Mouse (Mus musculus) lung, embryonic 15.5 days (tissue): ENCODE measurements around the gene Pigt. TPM values are rescaled to one million over a fixed set of nuclear protein-coding genes. Genes with fewer than 3 reads are reported as not detected.

Source experiments
- ATAC-seq: fragments of 200-750 bp; cut with Nextera tagmentation; 2 replicates; pipeline ENCODE4 v1.8.0; 2017; ENCODE audit warnings: moderate number of reproducible peaks, borderline replicate concordance; ENCODE audit not compliant: low FRiP score, low TSS enrichment; ENCODE audit errors: extremely low read depth
- H3K27ac ChIP-seq: fragments of 300-500 bp; sonication (generic); 2 replicates; pipeline ENCODE4 v1.5.1; 2015; ENCODE audit warnings: moderate library complexity, mild to moderate bottlenecking, inconsistent platforms
- H3K27me3 ChIP-seq: fragments of 300-500 bp; sonication (generic); 2 replicates; pipeline ENCODE4 v1.6.1; 2015; ENCODE audit warnings: inconsistent platforms
- H3K36me3 ChIP-seq: fragments of 300-500 bp; sonication (generic); 2 replicates; pipeline ENCODE4 v1.6.1; 2015; ENCODE audit warnings: inconsistent platforms
- H3K4me1 ChIP-seq: fragments of 300-500 bp; sonication (generic); 2 replicates; pipeline ENCODE4 v1.6.1; 2015; ENCODE audit warnings: inconsistent platforms
- H3K4me2 ChIP-seq: fragments of 300-500 bp; sonication (generic); 2 replicates; pipeline ENCODE4 v1.6.1; 2015; ENCODE audit warnings: inconsistent platforms, mild to moderate bottlenecking, moderate library complexity
- H3K4me3 ChIP-seq: fragments of 300-500 bp; sonication (generic); 2 replicates; pipeline ENCODE4 v1.5.1; 2015; ENCODE audit warnings: mild to moderate bottlenecking, inconsistent platforms
- H3K9ac ChIP-seq: fragments of 300-500 bp; sonication (generic); 2 replicates; pipeline ENCODE4 v1.6.1; 2015; ENCODE audit warnings: inconsistent platforms
- H3K9me3 ChIP-seq: fragments of 300-500 bp; sonication (generic); 2 replicates; pipeline ENCODE4 v1.6.1; 2016; ENCODE audit warnings: inconsistent platforms
- WGBS: fragments of 180-500 bp; shearing (Covaris S2); methylation state at CpG from one replicate; pipeline ENCODE4 v1.1.7; 2015; 5-methylcytosine and 5-hydroxymethylcytosine counted together
- polyA plus RNA-seq: library from polyadenylated mRNA; unstranded; fragments of >200 nt; fragmentation: Nextera tagmentation; extraction: Ambion mirVana; gene quantifications from 2 replicates; pipeline ENCODE4 v1.2.1, GENCODE M21; 2015

The Pigt gene
- polyA plus RNA-seq, 1 experiment from 2014 or later, result 60.8 TPM

DNA sequence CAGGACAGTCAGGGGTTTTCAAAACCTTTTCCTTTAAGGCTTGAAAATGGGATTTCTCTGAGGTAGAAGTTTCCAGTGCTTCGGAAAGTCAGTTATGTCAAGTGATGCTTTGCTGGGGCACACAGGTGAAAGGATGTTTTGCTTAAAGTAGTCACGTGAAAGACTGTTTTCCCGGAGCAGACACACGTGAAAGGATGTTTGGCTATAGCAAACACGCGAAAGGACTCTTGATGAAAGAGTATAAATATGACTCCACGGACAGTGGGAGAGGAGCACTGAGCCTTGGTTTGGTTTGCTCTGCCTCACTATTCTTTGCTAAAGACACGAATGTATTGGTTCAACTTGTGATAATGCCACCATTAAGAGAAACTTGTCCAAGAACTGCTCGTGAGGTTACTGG, 54.2 kb downstream of the Pigt start:
- no peak overlapping the region for H3K27ac ChIP-seq
- no peaks in the 10 kb centered on the region; the same call in 1 of the 2 replicates for H3K27me3 ChIP-seq
- no peak overlapping the region for H3K4me3 ChIP-seq
- no peak overlapping the region for H3K9ac ChIP-seq
- no peak overlapping the region for H3K4me2 ChIP-seq
- WGBS, result 63% methylated on average over 9 of the region's 9 CpGs
- peaks cover 11% of the 10 kb centered on the region for H3K4me1 ChIP-seq
- no peaks in the 10 kb centered on the region for H3K36me3 ChIP-seq
- H3K9me3 ChIP-seq, result no peaks in the 10 kb centered on the region
- ATAC-seq, result no peak

Other genes starting within 250 kb of the Pigt start
- not detected in 2 replicates for gene Svs3b, start 240.9 kb upstream of the Pigt start, polyA plus RNA-seq
- not detected in 2 replicates for gene Svs4, start 219.1 kb upstream of the Pigt start, polyA plus RNA-seq
- not detected in 2 replicates for gene Svs3a, start 208.3 kb upstream of the Pigt start, polyA plus RNA-seq
- not detected in 2 replicates for gene Svs6, start 180.8 kb upstream of the Pigt start, polyA plus RNA-seq
- not detected in 2 replicates for gene Svs5, start 164.8 kb upstream of the Pigt start, polyA plus RNA-seq
- 1.4 and 1.6 TPM in 2 replicates for gene Slpi, start 108.4 kb upstream of the Pigt start, polyA plus RNA-seq
- 9.4 and 10.7 TPM in 2 replicates for gene Rbpjl, start 94.4 kb upstream of the Pigt start, polyA plus RNA-seq
- gene Matn4, start 92.4 kb upstream of the Pigt start, polyA plus RNA-seq, result 41.3 and 42.7 TPM in 2 replicates
- 161 and 178 TPM in 2 replicates for gene Sdc4, start 53.6 kb upstream of the Pigt start, polyA plus RNA-seq
- 65.8 and 69.0 TPM in 2 replicates for gene Sys1, start 40.6 kb upstream of the Pigt start, polyA plus RNA-seq
- 17.1 and 17.6 TPM in 2 replicates for gene Gm20458, start 36.6 kb upstream of the Pigt start, polyA plus RNA-seq
- not detected in 2 replicates for gene Trp53tg5, start 23.8 kb upstream of the Pigt start, polyA plus RNA-seq
- gene Dbndd2, start 11.4 kb upstream of the Pigt start, polyA plus RNA-seq, result 8.8 and 10.1 TPM in 2 replicates
- gene Wfdc2, start 64.9 kb downstream of the Pigt start, polyA plus RNA-seq, result 404 and 415 TPM in 2 replicates
- gene Spint3, start 75.9 kb downstream of the Pigt start, polyA plus RNA-seq, result not detected in 2 replicates
- 0.77 and 0.95 TPM in 2 replicates for gene Wfdc6a, start 87.9 kb downstream of the Pigt start, polyA plus RNA-seq
- not detected in 2 replicates for gene Eppin, start 96.1 kb downstream of the Pigt start, polyA plus RNA-seq
- not detected in 2 replicates for gene Wfdc6b, start 116.0 kb downstream of the Pigt start, polyA plus RNA-seq
- not detected in 2 replicates for gene Wfdc8, start 116.1 kb downstream of the Pigt start, polyA plus RNA-seq
- not detected in 2 replicates for gene Wfdc16, start 141.3 kb downstream of the Pigt start, polyA plus RNA-seq
- gene Wfdc10, start 158.5 kb downstream of the Pigt start, polyA plus RNA-seq, result not detected in 2 replicates
- not detected in 2 replicates for gene Wfdc9, start 159.1 kb downstream of the Pigt start, polyA plus RNA-seq
- gene Wfdc11, start 176.6 kb downstream of the Pigt start, polyA plus RNA-seq, result not detected in 2 replicates
- 0.20 and 0.22 TPM in 2 replicates for gene Wfdc13, start 187.6 kb downstream of the Pigt start, polyA plus RNA-seq
- gene Spint4, start 201.0 kb downstream of the Pigt start, polyA plus RNA-seq, result not detected in 2 replicates
- gene Spint5, start 217.8 kb downstream of the Pigt start, polyA plus RNA-seq, result not detected in 2 replicates
- 1.9 and 2.3 TPM in 2 replicates for gene Wfdc3, start 248.4 kb downstream of the Pigt start, polyA plus RNA-seq
- gene Dnttip1, start 248.5 kb downstream of the Pigt start, polyA plus RNA-seq, result 70.5 and 71.3 TPM in 2 replicates